Mouse (Mus musculus): ENCODE data around the gene Map3k13. TPM values are rescaled to one million over a fixed set of nuclear protein-coding genes. Genes with fewer than 3 reads are reported as not detected.
"Not testable (repeated sequence)": the region's sequence is repeated elsewhere in the genome, so short reads cannot be mapped to it uniquely, and the experiment has no call there.

Gene Map3k13
- total RNA-seq, 2 experiments from 2014 or later, result 13.5 to 15.5 TPM

DNA sequence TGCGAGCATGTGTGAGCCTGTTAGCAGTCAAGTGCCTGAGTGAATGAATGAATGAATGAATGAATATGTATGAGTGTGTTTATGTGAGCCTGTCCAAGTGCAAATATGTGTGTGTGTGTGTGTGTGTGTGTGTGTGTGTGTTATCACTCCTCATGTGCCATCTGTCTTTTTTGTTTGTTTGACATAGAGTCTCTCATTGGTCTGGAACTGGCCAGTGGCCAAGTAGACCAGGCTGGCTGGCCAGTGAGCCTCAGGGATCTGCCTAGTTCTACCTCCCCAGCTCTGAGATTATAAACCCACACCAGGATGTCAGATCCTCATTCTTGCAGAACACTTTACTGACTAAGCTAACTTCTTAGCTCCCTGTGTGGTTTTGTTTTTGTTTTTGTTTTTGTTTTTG is 10.1 kb downstream of the Map3k13 start:
- DNase-seq (ENCODE audit: extremely low spot score in 1 of 2, low spot score in 1 of 2), result no peak

DNA sequence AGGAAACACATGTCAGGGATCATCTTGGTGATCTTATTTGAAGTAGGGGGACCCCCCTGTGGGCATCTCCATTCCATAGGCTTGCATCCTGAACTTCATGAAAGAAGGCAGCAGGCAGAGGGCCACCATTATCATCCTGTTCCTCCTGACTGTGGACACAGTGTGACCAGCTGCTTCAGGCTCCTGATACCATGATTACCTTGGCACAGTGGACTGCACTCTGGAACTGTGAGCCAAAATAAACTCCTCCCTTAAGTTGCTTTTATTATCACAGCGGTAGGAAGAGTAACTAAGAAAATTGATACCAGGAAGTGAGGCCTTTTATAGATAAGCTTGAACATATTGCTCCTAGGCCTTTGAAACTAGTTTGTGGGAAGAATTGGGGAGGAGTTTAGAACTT is 12.7 kb downstream of the Map3k13 start:
- DNase-seq (ENCODE audit: extremely low spot score in 1 of 2, low spot score in 1 of 2), result no peak

DNA sequence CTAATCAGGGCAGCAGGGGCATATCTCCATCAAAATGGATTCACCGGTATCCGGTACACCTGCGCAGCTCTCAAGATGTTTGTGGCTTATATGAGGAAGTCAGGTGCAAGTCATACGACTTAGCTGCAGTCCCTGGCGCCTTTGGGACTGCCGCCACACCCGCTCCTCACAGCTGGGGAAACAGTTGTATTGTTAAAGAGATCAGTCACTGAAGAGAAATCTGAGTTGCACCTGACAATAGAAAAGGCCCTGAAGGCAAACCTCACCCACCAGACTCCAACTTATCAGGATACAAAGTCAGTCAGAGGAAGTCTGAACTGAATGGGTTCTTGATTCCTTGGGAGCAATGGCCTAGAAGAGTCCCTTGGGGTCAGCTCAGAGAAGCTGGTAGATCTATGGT is 13.6 kb downstream of the Map3k13 start:
- not testable (repeated sequence) for DNase-seq (ENCODE audit: extremely low spot score in 1 of 2, low spot score in 1 of 2)

DNA sequence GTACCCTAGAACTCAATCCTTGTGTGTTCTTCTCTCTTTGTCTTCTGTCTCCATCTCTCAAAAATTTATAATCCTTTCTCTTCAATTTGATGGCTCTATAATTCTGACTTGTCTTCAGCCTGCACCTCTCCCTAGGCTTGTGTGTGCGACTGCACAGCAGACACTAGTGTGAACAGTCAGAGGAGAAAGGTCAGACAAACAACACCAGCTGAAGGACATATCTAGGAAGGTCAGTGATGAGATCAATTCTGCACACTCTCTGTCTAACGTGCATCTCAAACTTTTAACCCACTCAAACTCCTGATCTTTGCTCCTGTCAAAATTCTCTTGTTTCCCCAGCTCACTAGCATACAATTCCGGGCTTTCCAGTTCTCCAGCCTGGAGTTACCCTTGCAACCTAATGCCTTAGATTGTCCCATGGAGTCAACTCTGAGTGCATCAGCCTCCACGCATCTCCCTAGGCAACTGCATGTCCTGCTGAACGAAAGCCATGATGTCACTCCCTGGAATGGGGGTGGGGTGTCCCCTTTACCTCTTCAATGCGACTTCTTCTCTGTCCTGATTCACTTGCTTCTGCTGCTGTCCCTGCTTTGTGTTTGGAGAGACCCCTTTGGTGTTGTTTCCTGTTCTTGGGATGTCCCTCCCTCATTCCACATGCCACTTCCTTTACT is 19.2 kb downstream of the Map3k13 start:
- DNase-seq (ENCODE audit: extremely low spot score in 1 of 2, low spot score in 1 of 2), result no peak

DNA sequence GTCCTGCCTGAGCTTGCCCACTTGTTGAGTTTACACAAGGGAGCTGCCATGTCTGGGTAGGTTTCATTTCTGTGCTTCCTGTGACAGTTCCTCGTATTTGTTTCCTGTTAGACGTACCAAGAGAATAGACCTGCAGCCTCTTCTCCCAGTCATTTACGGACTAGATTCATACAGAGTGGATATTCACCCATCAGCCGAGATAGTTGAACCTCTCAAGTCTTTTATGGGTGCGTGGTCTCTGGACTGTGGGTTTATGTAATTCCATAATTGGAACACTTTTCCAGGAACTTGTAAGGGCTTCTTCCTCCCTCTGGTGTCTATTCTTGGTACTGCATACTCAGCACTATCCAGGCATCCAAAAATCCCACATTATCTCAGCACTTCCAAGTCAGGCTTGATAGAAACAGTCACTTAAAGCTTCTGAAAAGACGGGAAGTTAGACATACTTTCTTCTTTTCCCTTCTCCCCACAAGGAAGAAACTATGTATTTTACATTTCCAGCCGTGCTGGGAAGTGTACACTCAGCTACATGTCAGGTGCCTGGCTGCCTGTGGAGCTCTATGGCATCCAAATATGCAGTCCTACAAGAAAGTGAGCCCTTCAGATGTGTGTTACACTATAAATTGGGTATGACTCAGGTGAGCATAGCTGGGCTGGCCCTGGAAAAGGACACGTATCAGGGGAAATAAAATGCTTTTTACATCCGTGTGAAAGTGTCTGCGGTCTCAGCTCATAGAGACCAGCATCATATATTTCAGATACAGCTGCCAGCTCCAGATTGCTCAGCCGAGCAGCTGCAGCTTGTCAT is 20.9 kb downstream of the Map3k13 start:
- DNase-seq (ENCODE audit: extremely low spot score in 1 of 2, low spot score in 1 of 2), result peak in 1 of 2 experiments; percentile 24

DNA sequence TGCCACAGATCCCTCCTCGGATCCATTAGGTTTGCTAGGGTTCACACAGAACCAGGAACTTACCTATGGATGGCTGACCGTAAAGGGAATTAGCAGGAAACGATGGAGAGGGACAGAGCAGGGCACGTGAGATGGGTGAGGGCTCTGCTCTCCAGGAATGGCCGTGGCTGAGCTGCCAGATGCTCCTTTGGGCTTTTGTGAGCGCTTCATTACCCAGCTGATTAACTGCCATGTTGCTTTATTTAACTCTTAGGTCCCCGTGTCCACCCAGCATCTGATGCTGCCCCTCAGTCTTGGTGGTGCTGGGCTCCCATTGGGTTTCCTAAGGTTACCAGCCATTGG is 21.5 kb downstream of the Map3k13 start:
- no peak for DNase-seq (ENCODE audit: extremely low spot score in 1 of 2, low spot score in 1 of 2)

DNA sequence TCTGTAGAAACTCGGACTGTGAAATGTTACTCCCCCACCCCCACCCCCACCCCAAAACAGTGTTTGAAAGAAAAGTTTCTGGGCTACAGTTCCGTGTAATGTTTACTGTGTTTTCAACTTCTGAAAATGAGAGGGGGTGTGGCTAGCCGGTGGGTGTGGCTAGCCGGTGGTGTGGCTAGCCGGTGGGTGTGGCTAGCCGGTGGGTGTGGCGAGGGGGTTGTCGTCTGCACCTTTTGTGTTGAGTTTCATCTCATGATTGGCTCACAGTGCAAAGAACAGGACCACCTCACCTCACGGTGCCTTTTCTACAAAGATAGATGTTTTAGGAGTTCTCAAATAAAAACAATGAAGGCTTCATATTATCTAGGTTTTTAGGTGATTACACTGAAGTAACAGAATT is 24.0 kb downstream of the Map3k13 start:
- no peak for DNase-seq (ENCODE audit: extremely low spot score in 1 of 2, low spot score in 1 of 2)

DNA sequence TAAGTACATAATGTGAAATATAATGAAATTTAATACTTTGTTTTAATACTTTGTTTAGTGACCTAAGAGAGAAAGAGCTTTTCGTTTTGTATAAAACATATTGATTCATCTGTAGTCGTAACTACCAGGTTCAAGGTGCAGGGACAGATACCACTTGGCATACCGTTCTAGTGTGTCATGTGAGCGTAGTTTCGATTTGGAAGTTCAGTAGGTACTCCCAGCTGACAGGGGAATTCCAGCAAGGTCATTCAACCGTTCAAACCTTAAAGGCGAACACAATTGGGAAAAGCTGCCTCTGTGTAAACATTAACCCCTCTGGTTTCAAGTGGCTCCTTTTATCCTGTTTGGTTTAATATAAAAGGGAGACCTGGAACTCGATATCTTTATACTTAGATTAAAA is 24.5 kb downstream of the Map3k13 start:
- DNase-seq (ENCODE audit: extremely low spot score in 1 of 2, low spot score in 1 of 2), result no peak

DNA sequence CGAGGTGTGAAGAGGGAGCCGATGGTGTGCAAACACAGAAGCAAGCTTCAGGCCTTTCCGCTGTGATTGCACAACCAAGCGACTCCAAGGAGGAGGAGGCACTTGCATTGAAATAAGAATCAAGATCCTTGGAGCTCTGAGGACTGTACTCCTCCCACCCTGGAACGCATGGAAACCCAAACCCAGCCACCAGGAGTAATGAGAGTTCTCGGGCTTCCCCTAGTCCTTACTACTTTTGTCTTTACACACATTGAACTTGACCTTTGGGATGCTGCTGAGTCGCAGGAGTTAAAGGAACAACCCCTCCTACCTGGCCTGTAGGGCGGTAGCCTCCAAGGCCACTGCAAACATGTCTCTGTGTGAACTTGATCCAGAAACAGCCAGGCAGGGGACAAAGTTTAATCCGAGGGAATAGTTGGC is 31.5 kb downstream of the Map3k13 start:
- DNase-seq (ENCODE audit: extremely low spot score in 1 of 2, low spot score in 1 of 2), result no peak

DNA sequence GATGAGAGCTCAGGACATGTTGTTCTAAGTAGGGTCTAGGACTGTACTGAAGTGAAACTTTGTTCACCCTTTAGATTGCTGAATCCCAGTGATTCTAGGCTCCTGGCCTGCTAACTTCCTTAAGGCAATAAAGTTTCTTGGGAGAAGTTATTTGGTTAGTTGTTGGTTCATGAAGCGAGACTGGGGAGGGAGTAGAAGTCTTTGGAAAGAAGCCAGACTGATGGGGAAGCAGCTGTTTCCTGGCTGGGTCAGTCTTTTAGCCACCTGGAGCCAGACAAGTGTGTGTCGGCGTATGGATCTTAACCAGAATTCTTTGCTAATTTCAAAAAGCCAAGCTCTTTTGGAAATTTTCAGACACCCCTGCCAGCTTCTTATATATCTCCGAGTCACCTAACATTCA is 33.0 kb downstream of the Map3k13 start:
- no peak for DNase-seq (ENCODE audit: extremely low spot score in 1 of 2, low spot score in 1 of 2)

DNA sequence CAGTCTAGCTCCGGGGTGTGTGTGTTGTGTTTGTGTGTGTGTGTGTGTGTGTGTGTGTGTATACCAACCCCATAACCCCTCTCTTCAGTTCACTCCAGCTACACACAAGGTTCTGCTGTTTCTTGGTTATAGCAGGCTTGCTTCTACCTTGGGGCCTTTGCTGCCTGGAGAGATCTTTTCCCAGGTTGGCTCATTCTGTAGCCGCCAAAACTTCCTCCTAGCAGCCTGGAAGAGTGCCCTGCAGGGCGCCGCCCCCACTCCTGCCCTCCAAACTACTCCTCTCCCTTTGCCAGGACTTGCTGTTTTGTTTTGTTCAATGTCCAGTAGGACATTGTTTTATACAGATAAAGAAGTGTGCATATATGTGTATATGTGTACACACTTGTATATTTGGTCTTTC is 33.4 kb downstream of the Map3k13 start:
- no peak for DNase-seq (ENCODE audit: extremely low spot score in 1 of 2, low spot score in 1 of 2)

DNA sequence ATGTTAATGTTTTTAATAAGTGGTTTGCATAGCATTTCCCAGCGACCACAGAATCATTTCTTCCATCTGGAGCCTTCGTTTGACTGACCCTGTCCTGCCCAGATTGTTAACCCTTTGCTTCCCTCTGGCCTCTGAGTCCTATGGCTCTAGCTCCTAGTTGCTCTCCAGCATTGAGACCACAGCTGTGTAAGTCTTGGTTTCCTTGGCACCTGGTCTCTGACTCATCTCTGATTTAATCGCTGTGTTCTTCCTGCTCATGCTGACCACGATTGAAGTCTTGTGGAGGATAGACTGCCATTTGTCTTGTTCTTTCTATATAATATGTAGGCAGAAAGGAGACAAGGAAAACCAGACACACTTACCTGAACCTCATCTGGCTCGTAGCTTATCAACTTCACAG is 35.6 kb downstream of the Map3k13 start:
- no peak for DNase-seq (ENCODE audit: extremely low spot score in 1 of 2, low spot score in 1 of 2)

DNA sequence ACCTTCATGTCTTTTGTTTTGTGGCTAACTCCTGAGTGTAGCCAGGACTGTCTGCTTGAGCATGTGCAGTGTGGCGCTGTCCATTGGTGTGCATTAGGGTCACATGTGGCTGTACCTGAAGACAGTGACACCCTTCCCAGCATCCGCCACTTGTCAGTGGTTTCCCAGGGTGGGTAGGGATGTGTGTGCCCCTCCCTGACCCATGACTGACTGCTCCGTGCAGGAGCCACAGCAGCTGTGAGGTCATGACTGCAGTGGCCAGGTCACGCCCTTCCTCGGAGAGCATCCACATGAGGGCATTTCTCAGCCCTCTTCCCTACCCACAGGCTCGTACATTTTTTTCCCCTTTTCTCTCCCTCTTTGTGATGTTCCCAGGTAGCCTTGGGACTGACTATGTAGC is 36.6 kb downstream of the Map3k13 start:
- DNase-seq (ENCODE audit: extremely low spot score in 1 of 2, low spot score in 1 of 2), result no peak

DNA sequence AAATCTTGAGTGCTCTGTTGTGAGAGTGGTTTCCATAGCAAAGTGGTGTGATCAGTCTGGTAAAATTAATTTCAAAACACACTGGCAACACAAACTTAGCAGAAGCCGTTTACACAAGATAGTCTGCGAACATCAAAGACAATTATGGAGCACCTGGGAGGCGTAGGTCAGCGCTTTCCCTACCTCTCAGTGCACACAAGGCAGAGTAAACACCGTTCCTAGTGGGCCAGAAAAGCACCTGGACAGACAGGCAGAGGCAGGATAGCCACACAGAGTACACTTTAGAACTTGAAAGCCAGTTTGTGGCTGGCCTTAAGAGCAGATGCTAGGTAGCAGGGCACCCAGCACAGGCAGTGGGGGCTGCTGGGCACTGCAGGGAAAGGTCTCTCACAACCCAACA is 37.6 kb downstream of the Map3k13 start:
- DNase-seq (ENCODE audit: extremely low spot score in 1 of 2, low spot score in 1 of 2), result no peak

DNA sequence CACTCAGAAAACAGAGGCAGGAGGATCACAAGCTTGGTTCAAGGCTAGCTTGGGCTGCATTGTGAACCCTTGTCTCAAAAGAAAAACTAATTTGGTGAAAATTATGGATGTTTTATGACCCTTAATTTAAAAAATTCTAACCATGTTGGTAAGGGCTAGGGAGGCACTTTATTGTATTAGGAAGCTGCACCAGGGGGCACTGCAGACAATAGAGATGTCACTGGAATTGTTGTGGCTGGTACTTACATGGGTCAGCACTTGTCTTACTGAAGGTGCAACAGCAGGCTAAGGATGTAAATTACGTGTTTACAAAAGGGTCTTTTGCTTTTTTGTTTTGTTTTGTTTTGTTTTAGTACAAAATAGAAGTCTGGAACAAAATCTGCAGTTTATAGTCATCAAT is 39.3 kb downstream of the Map3k13 start:
- DNase-seq (ENCODE audit: extremely low spot score in 1 of 2, low spot score in 1 of 2), result no peak

DNA sequence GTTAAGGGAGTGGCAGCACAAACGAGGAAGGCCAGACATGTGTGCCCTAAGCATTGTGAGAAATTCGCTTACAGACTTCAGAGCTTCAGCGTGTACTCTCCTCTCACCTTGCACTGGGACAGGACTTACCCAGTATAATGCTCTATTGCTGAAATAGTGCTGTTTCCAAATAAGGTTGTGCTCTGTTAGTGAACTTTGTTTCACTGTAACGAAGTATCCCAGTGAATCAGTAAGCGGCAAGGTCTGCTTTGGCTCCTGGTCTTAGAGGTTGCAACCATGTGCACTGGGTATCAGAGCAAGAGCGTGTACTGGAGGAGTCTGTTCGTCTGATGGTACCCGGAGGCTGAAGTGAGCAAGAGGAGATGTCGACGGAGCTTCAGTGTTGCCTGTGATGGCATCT is 39.8 kb downstream of the Map3k13 start:
- no peak for DNase-seq (ENCODE audit: extremely low spot score in 1 of 2, low spot score in 1 of 2)

DNA sequence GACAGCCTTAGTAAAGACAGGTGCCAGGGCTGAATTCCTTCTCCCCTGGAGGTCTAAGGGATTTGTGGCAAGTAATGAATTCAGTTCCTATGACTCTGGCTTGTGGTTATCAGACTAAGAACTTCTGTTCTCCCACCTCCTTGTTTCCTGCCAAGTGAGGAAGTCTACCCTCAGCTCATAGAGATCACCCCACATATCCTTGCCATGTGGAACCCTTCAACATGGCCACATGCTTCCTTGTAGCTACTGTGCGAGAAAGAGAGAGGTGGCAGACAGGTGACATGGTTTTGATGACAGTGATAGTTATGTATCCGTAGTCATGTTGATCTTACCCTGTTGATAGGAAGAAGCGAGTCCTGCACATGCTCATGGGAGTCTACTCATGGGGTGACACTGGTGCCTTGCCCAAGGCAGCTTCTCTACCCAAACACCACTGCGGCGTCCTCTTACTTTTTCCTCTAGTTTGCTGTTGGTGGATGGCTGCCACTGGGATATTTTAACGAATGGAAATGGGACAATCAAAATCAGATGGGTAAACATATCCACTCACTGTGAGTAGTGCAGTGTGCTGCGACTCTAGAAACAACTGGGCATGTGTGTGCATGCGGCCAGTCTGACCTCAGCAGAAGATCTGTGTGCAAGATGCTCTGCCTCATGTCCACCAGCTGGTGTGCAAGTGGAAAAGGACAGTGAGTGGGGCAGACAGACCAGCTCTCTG is 40.9 kb downstream of the Map3k13 start:
- DNase-seq (ENCODE audit: extremely low spot score in 1 of 2, low spot score in 1 of 2), result no peak

DNA sequence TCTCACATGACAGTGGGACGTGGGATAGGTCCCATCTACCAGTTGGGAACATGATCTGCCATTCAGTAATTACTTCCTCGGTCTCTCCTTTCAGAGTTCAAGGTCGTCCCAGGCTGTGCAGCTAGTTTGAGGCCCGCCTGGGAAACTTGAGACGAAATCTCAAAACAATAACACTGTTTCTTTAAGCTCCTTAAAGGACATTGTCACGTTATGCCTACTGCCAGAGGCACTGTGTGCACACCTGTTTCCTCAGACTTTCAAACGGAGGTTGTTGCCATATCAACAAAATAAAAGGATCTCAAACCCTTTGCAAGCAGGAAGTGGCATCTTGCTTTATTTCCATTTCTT is 41.4 kb downstream of the Map3k13 start:
- DNase-seq (ENCODE audit: extremely low spot score in 1 of 2, low spot score in 1 of 2), result no peak

DNA sequence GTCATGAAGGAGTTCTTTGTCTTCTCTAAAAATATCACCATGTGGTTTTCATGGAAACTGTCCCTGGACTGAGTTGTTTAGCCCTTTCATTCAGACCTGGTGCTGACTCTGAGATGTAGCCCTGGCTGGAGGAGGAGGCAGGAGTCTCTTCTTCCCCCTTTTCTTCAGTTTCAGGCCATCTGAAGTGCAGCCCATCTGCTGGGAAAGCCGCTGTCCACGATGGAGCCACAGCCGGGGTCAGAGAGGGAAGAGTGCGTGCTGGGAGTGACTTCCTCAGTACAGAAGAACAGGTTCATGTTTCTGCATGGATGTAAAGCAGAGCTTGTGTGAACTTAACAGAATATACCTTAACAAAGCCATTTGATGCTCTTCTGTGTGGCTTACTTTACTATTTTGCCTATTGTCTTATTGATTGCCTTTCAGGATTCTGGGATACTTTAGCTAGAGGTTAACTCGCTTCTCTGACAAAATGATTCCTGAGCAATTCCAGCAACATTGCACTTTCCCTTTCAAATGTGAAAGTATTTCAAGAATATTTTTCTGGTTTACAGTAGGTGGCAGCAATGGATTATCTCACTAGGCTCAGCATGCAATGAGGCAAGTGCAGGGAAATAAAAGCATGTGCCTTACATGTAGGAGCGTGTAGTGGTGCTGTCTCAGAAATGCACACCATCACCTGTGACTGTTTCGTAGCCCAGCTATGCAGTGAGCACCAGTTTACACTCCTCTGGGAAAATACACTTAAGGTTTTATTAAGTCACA is 42.3 kb downstream of the Map3k13 start:
- DNase-seq (ENCODE audit: extremely low spot score in 1 of 2, low spot score in 1 of 2), result no peak

DNA sequence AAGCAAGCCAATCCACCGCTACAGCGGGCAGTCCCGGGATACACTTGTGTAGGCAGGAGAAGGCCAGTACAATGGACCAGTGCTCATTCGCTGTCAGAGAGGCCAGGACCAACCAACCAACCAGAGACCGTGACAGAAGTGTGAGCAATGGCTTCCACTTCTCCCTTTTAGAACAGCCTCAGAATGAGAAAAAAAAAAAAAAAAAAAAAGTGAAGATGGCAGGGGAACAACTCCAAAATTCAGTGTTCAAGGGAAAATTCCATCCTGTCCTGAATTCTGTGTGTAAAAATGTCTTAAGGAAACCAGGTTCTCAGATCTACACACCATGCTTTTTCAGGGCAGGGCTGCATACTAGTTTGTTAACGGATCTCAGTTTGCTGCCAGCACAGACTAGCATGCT is 43.5 kb downstream of the Map3k13 start:
- no peak for DNase-seq (ENCODE audit: extremely low spot score in 1 of 2, low spot score in 1 of 2)
